Mouse (Mus musculus): ENCODE data around the gene Nxn. TPM values are rescaled to one million over a fixed set of nuclear protein-coding genes. Genes with fewer than 3 reads are reported as not detected.

The Nxn gene
- polyA plus RNA-seq, 1 experiment, result 4.8 TPM

GRCm38 (mm10) chr11:76410826-76411225, 11.9 kb upstream of the Nxn start:
- no peak for TF ChIP-seq GATA1 (IDR thresholded peaks at IDR 0.05; ENCODE audit: low read length)

GRCm38 (mm10) chr11:76406702-76407583, 8.0 kb upstream of the Nxn start, which contains the start of gene Timm22:
Gene Timm22, plus strand, starts transcription at chr11:76406952.
- TF ChIP-seq GATA1 (IDR thresholded peaks at IDR 0.05; ENCODE audit: low read length), result no peak

- TF ChIP-seq GATA1 (IDR thresholded peaks at IDR 0.05; ENCODE audit: low read length), result no peak
Observed at GRCm38 (mm10) chr11:76405626-76406264, 6.8 kb upstream of the Nxn start.

GRCm38 (mm10) chr11:76405113-76405512, 6.2 kb upstream of the Nxn start:
- no peak for TF ChIP-seq GATA1 (IDR thresholded peaks at IDR 0.05; ENCODE audit: low read length)

- no peak for TF ChIP-seq GATA1 (IDR thresholded peaks at IDR 0.05; ENCODE audit: low read length)
Observed at GRCm38 (mm10) chr11:76401398-76401797, 2.5 kb upstream of the Nxn start.

- no peak for TF ChIP-seq GATA1 (IDR thresholded peaks at IDR 0.05; ENCODE audit: low read length)
Observed at GRCm38 (mm10) chr11:76399587-76400330, 819 bp upstream of the Nxn start.

GRCm38 (mm10) chr11:76398312-76398797, 585 bp downstream of the Nxn start:
- no peak for TF ChIP-seq GATA1 (IDR thresholded peaks at IDR 0.05; ENCODE audit: low read length)

- no peak for TF ChIP-seq GATA1 (IDR thresholded peaks at IDR 0.05; ENCODE audit: low read length)
Observed at GRCm38 (mm10) chr11:76397650-76398311, 1.2 kb downstream of the Nxn start.

GRCm38 (mm10) chr11:76392996-76393395, 5.9 kb downstream of the Nxn start:
- no peak for TF ChIP-seq GATA1 (IDR thresholded peaks at IDR 0.05; ENCODE audit: low read length)

GRCm38 (mm10) chr11:76392532-76392931, 6.4 kb downstream of the Nxn start:
- TF ChIP-seq GATA1 (IDR thresholded peaks at IDR 0.05; ENCODE audit: low read length), result no peak

- no peak for TF ChIP-seq GATA1 (IDR thresholded peaks at IDR 0.05; ENCODE audit: low read length)
Observed at GRCm38 (mm10) chr11:76388711-76389110, 10.2 kb downstream of the Nxn start.

GRCm38 (mm10) chr11:76387097-76387496, 11.8 kb downstream of the Nxn start:
- no peak for TF ChIP-seq GATA1 (IDR thresholded peaks at IDR 0.05; ENCODE audit: low read length)

GRCm38 (mm10) chr11:76385746-76386145, 13.2 kb downstream of the Nxn start:
- no peak for TF ChIP-seq GATA1 (IDR thresholded peaks at IDR 0.05; ENCODE audit: low read length)

- TF ChIP-seq GATA1 (IDR thresholded peaks at IDR 0.05; ENCODE audit: low read length), result no peak
Observed at GRCm38 (mm10) chr11:76385017-76385416, 13.9 kb downstream of the Nxn start.

GRCm38 (mm10) chr11:76384307-76384706, 14.6 kb downstream of the Nxn start:
- no peak for TF ChIP-seq GATA1 (IDR thresholded peaks at IDR 0.05; ENCODE audit: low read length)

Data from G1E-ER4 (cell line).